Mouse (Mus musculus) liver, embryonic 14.5 days (tissue): Measurements from ENCODE around the gene Morc2a. TPM values are rescaled to one million over a fixed set of nuclear protein-coding genes. Genes with fewer than 3 reads are reported as not detected.
A peak's percentile ranks its signal among the peaks of the same experiment; 100 is the strongest.
"Not testable (repeated sequence)": the region's sequence is repeated elsewhere in the genome, so short reads cannot be mapped to it uniquely, and the experiment has no call there.

Experiments used
- ATAC-seq: fragments of 200-750 bp; cut with Nextera tagmentation; 2 replicates; pipeline ENCODE4 v1.8.0; 2017; ENCODE audit warnings: moderate number of reproducible peaks, mild to moderate bottlenecking, moderate library complexity; ENCODE audit not compliant: insufficient read depth
- DNase-seq, 3 experiments: peaks; one replicate each; pipeline ENCODE4 v3.0.0-alpha.2; 2012 to 2013; ENCODE audit warnings: low read depth in 3 of 3, low spot score in 3 of 3
- H3K27ac ChIP-seq: fragments of 300-500 bp; sonication (generic); 2 replicates; pipeline ENCODE4 v1.5.1; 2014; ENCODE audit warnings: moderate library complexity, mild to moderate bottlenecking, control low read depth, inconsistent platforms
- H3K27me3 ChIP-seq: fragments of 300-500 bp; sonication (generic); 2 replicates; pipeline ENCODE4 v1.6.1; 2014; ENCODE audit warnings: mild to moderate bottlenecking, low read length, moderate library complexity; ENCODE audit not compliant: control insufficient read depth, insufficient read depth
- H3K36me3 ChIP-seq: fragments of 300-500 bp; sonication (generic); replicated peaks from 2 replicates; pipeline ENCODE4 v1.6.1; 2014; ENCODE audit warnings: low read depth; ENCODE audit not compliant: control insufficient read depth, insufficient read depth
- H3K4me1 ChIP-seq, 2 experiments: fragments of 200-500 bp in 1 of 2; fragments of 300-500 bp in 1 of 2; sonication (generic) in 1 of 2; replicated peaks; 2 replicates each; pipeline ENCODE4 v1.6.1; 2012 to 2014; ENCODE audit warnings: antibody characterized with exemption in 1 of 2, inconsistent platforms in 1 of 2, low read length in 1 of 2; ENCODE audit not compliant: control insufficient read depth in 2 of 2, insufficient read depth in 2 of 2
- H3K4me2 ChIP-seq: fragments of 300-500 bp; sonication (generic); 2 replicates; pipeline ENCODE4 v1.6.1; 2014; ENCODE audit warnings: low read depth, mild to moderate bottlenecking, control low read depth, moderate library complexity
- H3K4me3 ChIP-seq, 2 experiments: fragments of 200-500 bp in 1 of 2; fragments of 300-500 bp in 1 of 2; sonication (generic) in 1 of 2; 2 replicates each; pipeline ENCODE4 v1.5.1; 2012 to 2014; ENCODE audit warnings: low read depth in 2 of 2, low read length in 2 of 2, mild to moderate bottlenecking in 2 of 2, control low read depth in 1 of 2, inconsistent platforms in 1 of 2, moderate library complexity in 1 of 2; ENCODE audit not compliant: insufficient read depth in 1 of 2
- H3K9ac ChIP-seq: fragments of 300-500 bp; sonication (generic); replicated peaks from 2 replicates; pipeline ENCODE4 v1.6.1; 2014; ENCODE audit warnings: mild to moderate bottlenecking, control low read depth, moderate library complexity
- H3K9me3 ChIP-seq: fragments of 300-500 bp; sonication (generic); 2 replicates; pipeline ENCODE4 v1.6.1; 2016; ENCODE audit warnings: low read length, mixed read lengths; ENCODE audit not compliant: control insufficient read depth
- CTCF ChIP-seq: IDR thresholded peaks from 2 replicates; pipeline ENCODE4 v1.5.1; 2016; ENCODE audit warnings: antibody characterized with exemption, low read depth, control low read depth
- EP300 ChIP-seq: IDR thresholded peaks from 2 replicates; pipeline ENCODE4 v1.6.1; 2016; ENCODE audit warnings: antibody characterized with exemption, low read depth
- WGBS: fragments of 180-500 bp; shearing (Covaris S2); extraction: QIAGEN DNeasy Blood & Tissue Kit; methylation state at CpG from one replicate; pipeline ENCODE4 v1.1.7; 2014; ENCODE audit not compliant: insufficient replicate concordance; 5-methylcytosine and 5-hydroxymethylcytosine counted together
- polyA plus RNA-seq, 2 experiments: library from polyadenylated mRNA; depleted of rRNA in 1 of 2; stranded (reverse) in 1 of 2; unstranded in 1 of 2; fragments of >200 nt; fragmentation: Nextera tagmentation in 1 of 2; extraction: Ambion mirVana in 1 of 2; gene quantifications; 2 replicates each; pipeline versions ENCODE4 v1.2.1 to v1.2.3; 2012 to 2014

The Morc2a gene
- polyA plus RNA-seq (2012; rRNA removed) (3.9 and 5.6 TPM in 2 replicates), polyA plus RNA-seq (2014; fragmentation: Nextera tagmentation; extraction: Ambion mirVana) (3.2 and 4.2 TPM in 2 replicates)

GRCm38 (mm10) chr11:3648964-3649841 is at the start of gene Morc2a:
TSS of gene Morc2a (plus strand) at chr11:3649191.
- Histone ChIP-seq H3K4me2 (peak within 1 kb of the TSS; percentile 74), H3K36me3 (peaks cover 21% of the 10 kb centered on the region), H3K9ac (peak within 1 kb of the TSS; percentile 96), H3K4me3 (peak within 1 kb of the TSS; percentile 85 to 94), H3K27me3 (no peaks in the 10 kb centered on the region), H3K4me1 (peaks cover 9% of the 10 kb centered on the region in 2 experiments), H3K9me3 (peaks cover 3% of the 10 kb centered on the region; the same call in 1 of the 2 replicates), H3K27ac (peak within 1 kb of the TSS; percentile 79)
- TF ChIP-seq CTCF, result peak; percentile 61
- TF ChIP-seq EP300, result no peak
- peak; percentile 96 for ATAC-seq
- 2% methylated on average over 75 of the region's 81 CpGs for WGBS
- peak; percentile 95 to 98 (median 96) for DNase-seq

- peak; percentile 56; the same call in 1 of the 2 replicates for TF ChIP-seq CTCF
- not testable (repeated sequence) for H3K4me2 ChIP-seq, H3K9me3 ChIP-seq, ATAC-seq, H3K27ac ChIP-seq, H3K27me3 ChIP-seq, H3K36me3 ChIP-seq, H3K9ac ChIP-seq, H3K4me1 ChIP-seq, DNase-seq, H3K4me3 ChIP-seq
- 10% methylated on average over 1 of the region's 1 CpGs for WGBS
Observed at GRCm38 (mm10) chr11:3601966-3602365, 47.0 kb upstream of the Morc2a start.

GRCm38 (mm10) chr11:3602687-3603086 is 46.3 kb upstream of the Morc2a start:
- TF ChIP-seq CTCF, result peak; percentile 61
- H3K9me3 ChIP-seq, H3K27me3 ChIP-seq, H3K36me3 ChIP-seq, ATAC-seq, H3K27ac ChIP-seq, H3K9ac ChIP-seq, H3K4me3 ChIP-seq, DNase-seq, H3K4me1 ChIP-seq, H3K4me2 ChIP-seq: not testable (repeated sequence)
- WGBS, result 51% methylated on average over 2 of the region's 2 CpGs

GRCm38 (mm10) chr11:3606456-3606855 is 42.5 kb upstream of the Morc2a start:
- ATAC-seq, result no peak
- no peaks in the 10 kb centered on the region for H3K4me1 ChIP-seq
- no peak for DNase-seq
- H3K27ac ChIP-seq, result no peak overlapping the region
- no peak overlapping the region for H3K4me3 ChIP-seq
- H3K27me3 ChIP-seq, result no peaks in the 10 kb centered on the region
- H3K9ac ChIP-seq, result no peak overlapping the region
- WGBS, result 63% methylated on average over 5 of the region's 5 CpGs
- no peak for TF ChIP-seq EP300
- TF ChIP-seq CTCF, result no peak
- H3K4me2 ChIP-seq, result no peak overlapping the region
- H3K36me3 ChIP-seq, result no peaks in the 10 kb centered on the region
- no peaks in the 10 kb centered on the region for H3K9me3 ChIP-seq

- Histone ChIP-seq H3K27ac (no peak overlapping the region), H3K36me3 (no peaks in the 10 kb centered on the region), H3K4me2 (no peak overlapping the region), H3K9me3 (no peaks in the 10 kb centered on the region), H3K27me3 (no peaks in the 10 kb centered on the region), H3K9ac (no peak overlapping the region), H3K4me3 (no peak overlapping the region), H3K4me1 (no peaks in the 10 kb centered on the region)
- 73% methylated on average over 4 of the region's 4 CpGs for WGBS
- TF ChIP-seq EP300, result no peak
- TF ChIP-seq CTCF, result no peak
- no peak for ATAC-seq
- DNase-seq, result no peak
Observed at GRCm38 (mm10) chr11:3615576-3615975, 33.4 kb upstream of the Morc2a start.
